Mouse (Mus musculus) cortical plate, adult 2 months (tissue): ENCODE measurements around the gene Ankrd55. TPM values are rescaled to one million over a fixed set of nuclear protein-coding genes. Genes with fewer than 3 reads are reported as not detected.

ENCODE experiments used
- H3K27ac ChIP-seq: fragments of 200-500 bp; 2 replicates; pipeline ENCODE4 v1.5.1; 2012; ENCODE audit warnings: low read length, control low read depth, inconsistent platforms; ENCODE audit not compliant: insufficient read depth
- H3K4me1 ChIP-seq: fragments of 200-500 bp; 2 replicates; pipeline ENCODE4 v1.6.1; 2011; ENCODE audit warnings: low read length; ENCODE audit not compliant: control insufficient read depth, insufficient read depth
- H3K4me3 ChIP-seq: fragments of 200-500 bp; 2 replicates; pipeline ENCODE4 v1.5.1; 2011; ENCODE audit warnings: mild to moderate bottlenecking, low read length, control low read depth; ENCODE audit not compliant: insufficient read depth
- CTCF ChIP-seq: fragments of 200-500 bp; IDR thresholded peaks from 2 replicates; pipeline ENCODE4 v1.5.1; 2011; ENCODE audit warnings: mild to moderate bottlenecking, control low read depth, low read length; ENCODE audit not compliant: insufficient read depth; ENCODE audit errors: extremely low read depth
- POLR2A ChIP-seq: fragments of 200-500 bp; IDR thresholded peaks from 2 replicates; pipeline ENCODE4 v1.6.1; 2011; ENCODE audit warnings: mild to moderate bottlenecking, low read length, control low read depth; ENCODE audit not compliant: insufficient read depth; ENCODE audit errors: extremely low read depth
- polyA plus RNA-seq: library from polyadenylated mRNA; depleted of rRNA; stranded (reverse); fragments of >200 nt; gene quantifications from 2 replicates; pipeline ENCODE4 v1.2.3, GENCODE M21; 2012; rRNA removed

The Ankrd55 gene
- polyA plus RNA-seq, 1 experiment, result 2.6 TPM

- Histone ChIP-seq H3K4me3 (no peak overlapping the region), H3K4me1 (no peaks in the 10 kb centered on the region), H3K27ac (no peak overlapping the region)
- TF ChIP-seq POLR2A, result no peak
- TF ChIP-seq CTCF, result no peak
Observed at GRCm38 (mm10) chr13:112427521-112427920, 139.3 kb downstream of the Ankrd55 start.

- 0 out of 2 replicates have a peak overlapping the region, but pooled peaks have one; percentile 16 for H3K27ac ChIP-seq
- H3K4me1 ChIP-seq, result no peaks in the 10 kb centered on the region
- no peak overlapping the region for H3K4me3 ChIP-seq
- TF ChIP-seq POLR2A, result no peak
- TF ChIP-seq CTCF, result no peak
Observed at GRCm38 (mm10) chr13:112433271-112433670, 145.0 kb downstream of the Ankrd55 start.

Other genes starting within 250 kb of the Ankrd55 start
- 23.5 and 26.8 TPM in 2 replicates for gene Il6st, start 175.6 kb downstream of the Ankrd55 start, polyA plus RNA-seq